Mouse (Mus musculus) granulocyte monocyte progenitor cell, adult 5-6 weeks (primary cell): Measurements from ENCODE around the gene Slc2a8. TPM values are rescaled to one million over a fixed set of nuclear protein-coding genes. Genes with fewer than 3 reads are reported as not detected.

ENCODE experiments used
- ATAC-seq: replicated peaks from 2 replicates; pipeline ENCODE4 v1.8.0; 2016; ENCODE audit warnings: mild to moderate bottlenecking, moderate TSS enrichment, inconsistent platforms; ENCODE audit not compliant: poor library complexity, severe bottlenecking
- total RNA-seq, 2 experiments: library from RNA; stranded (forward) in 1 of 2; stranded (reverse) in 1 of 2; fragments of 200-712, 200-1000 nt in 1 of 2; fragments of >200 nt in 1 of 2; fragmentation: Nextera tagmentation in 1 of 2; gene quantifications; 2 replicates each; pipeline ENCODE4 v1.2.3; 2014 to 2017

The Slc2a8 gene
- total RNA-seq, 2 experiments from 2014 or later: 4.0 to 5.8 TPM

- peak; percentile 62 for ATAC-seq
These were observed 42.5 kb downstream of the Slc2a8 start for GRCm38 (mm10) chr2:32939418-32939817.

DNA sequence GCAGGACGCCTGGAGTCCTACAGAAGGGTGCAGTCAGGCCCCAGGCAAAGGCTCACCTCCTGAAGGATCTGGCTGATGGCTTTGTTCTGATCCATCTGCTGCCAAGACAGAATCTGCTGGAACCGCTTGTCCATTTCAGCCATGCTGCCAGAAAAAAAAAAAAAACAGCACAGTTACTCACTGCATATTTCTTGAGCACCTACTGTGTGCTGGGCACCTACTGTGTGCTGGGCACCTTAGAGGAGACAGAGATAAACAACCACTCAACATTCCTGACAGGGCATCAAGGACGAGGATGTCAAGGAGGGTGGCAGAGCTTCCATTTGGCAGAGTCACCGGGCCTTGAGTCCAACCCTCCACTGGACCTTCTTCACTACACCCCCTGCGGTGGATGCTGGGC, 43.1 kb downstream of the Slc2a8 start:
- no peak for ATAC-seq

GRCm38 (mm10) chr2:32931730-32932129, 50.2 kb downstream of the Slc2a8 start:
- ATAC-seq: 0 out of 2 replicates have a peak, but pooled peaks have one; percentile 36

DNA sequence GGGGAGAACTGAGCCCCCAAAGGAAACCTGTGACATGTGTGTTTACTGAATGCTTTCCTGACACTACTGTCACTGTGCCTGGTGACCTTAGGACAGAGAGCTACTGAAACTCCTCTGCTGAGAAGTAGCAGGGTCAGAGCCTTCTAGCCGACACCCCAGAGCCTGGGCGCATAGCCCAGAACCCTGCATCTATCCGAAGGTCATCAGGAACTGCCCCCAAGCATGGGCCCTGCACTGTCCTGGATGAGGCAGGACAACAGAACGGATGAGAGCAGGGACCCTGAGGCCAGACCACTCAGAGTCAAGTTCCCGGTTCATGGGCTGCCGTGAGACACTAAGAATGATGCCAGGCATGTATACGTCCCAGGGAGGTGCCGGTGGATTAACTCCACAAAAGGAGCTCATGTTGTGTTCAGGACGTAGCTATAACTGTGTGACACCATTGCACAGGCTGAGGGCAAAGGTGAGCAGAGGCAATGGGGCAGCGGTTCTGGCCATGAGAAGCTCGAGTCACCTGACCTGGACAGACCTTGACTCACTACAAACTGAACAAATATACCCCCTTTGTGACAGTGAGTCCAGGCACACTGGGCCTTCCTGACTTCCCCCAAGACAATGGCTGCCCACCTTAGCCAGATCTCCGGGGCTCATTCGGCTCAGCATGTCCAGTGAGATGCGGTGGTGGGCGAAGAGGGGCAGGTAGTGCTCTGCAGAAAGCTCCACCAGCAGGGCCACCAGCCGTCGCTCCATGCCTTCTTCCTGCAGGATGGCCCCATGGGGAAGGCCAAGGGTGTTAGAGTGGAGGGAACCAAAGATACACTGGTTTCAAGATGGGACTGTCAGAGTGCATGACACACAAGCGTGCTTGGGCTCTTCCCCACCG, 52.7 kb downstream of the Slc2a8 start:
- no peak for ATAC-seq

DNA sequence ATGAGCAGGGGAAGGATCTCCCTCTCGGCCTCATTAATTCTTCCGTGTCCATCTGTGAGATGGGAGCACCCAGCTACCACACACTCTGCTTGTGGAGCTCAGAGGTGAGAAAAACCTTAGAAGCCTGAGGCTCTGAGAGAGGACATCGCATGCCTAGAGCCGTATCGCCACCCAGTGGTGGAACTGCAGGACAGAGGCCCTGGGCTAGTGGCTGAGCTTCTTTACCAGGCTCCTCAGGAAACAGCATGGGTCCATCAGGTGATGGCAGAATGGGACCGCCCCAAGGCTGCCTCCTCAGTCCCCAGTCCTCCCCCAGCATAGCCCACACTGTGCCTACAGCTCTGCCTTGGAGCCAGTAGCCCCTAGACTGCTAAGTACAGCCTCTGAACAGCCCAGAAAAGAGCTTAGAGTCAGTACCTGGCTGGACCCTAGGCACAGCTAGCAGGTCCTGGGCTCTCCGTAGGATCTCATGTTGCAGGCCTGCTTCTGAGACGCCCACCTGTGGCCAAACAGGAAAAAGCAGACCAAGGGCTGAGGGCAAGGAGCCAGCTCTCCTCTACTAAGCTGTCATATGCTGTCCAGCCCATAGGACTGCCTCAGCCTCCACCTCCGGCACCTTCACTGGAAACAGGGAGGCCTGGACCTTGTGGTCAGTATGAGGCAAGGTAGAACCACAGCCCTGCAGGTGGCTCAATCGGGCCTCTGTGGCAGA, 53.5 kb downstream of the Slc2a8 start:
- ATAC-seq: peak; percentile 74

DNA sequence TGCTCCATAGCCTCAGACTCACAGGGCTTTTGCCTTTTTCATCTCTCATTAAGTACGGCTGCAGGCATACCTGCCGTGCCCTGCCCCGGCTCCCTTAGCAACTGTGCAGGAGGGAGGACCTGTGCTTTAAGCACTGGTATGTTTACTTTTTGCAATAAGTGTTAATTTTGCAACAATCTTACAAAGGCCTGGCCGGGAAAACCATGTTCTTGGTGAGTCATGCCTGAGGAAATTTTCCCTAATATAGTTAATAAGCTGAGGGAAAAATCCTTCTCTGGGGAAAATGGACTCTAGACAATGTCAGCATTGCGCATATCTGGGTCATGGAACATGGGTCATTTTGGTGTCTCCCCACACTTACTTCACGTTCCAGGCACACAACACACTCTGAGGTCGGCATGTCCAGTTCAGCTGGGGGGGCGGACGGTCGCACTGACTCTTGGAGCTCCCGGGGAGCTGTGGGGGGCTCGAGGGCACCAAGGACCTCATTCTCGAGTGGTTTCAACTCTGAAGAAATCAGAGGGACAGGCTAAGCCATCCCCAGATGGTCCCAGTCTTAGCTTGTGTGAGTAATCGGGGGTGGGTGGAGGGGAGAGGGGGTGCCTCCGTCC, 54.2 kb downstream of the Slc2a8 start:
- no peak for ATAC-seq

GRCm38 (mm10) chr2:32926330-32927075, 55.4 kb downstream of the Slc2a8 start:
- no peak for ATAC-seq

DNA sequence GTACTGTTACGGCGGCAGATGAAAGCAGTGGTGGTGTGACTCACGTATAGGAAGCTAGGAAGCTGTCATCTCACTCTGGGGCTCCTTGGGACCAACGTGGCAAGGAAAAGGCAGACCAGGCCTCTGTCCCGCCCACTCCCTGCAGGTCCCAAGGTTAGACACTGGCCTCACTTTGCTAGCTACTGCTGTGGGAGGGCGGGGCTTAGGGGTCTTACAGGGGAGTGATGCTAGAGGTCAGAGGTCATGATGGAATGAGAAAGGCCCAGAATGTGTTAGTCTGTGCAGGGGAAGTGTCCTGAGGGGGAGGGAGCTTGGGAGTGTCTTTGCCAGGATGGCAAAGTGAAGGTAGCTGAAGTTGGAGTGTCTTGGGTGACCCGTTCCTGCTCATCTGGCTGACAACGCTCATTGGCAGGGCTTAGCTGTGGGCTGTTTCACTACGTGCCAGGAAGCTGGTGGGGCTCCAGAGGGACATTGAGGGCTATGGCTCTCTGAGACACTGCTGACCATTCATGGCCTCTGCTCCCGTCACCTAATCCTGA, 57.5 kb downstream of the Slc2a8 start:
- ATAC-seq: no peak

GRCm38 (mm10) chr2:32923551-32924250, 58.2 kb downstream of the Slc2a8 start:
- ATAC-seq: no peak

Other genes starting within 250 kb of the Slc2a8 start
- not detected in 2 replicates for gene 6330409D20Rik, start 241.1 kb downstream of the Slc2a8 start, total RNA-seq (2014; fragmentation: Nextera tagmentation)
- gene 6330409D20Rik, start 241.1 kb downstream of the Slc2a8 start, total RNA-seq (2017): not detected in 2 replicates
- gene Tor2a, start 224.8 kb downstream of the Slc2a8 start, total RNA-seq (2014; fragmentation: Nextera tagmentation): 15.4 and 33.4 TPM in 2 replicates
- 19.0 and 28.7 TPM in 2 replicates for gene Tor2a, start 224.8 kb downstream of the Slc2a8 start, total RNA-seq (2017)
- gene Ttc16, start 206.4 kb downstream of the Slc2a8 start, total RNA-seq (2014; fragmentation: Nextera tagmentation): 0.15 TPM in 1 of 2 replicates, not detected in the other
- gene Ttc16, start 206.4 kb downstream of the Slc2a8 start, total RNA-seq (2017): 0.09 and 0.26 TPM in 2 replicates
- 3.5 and 4.7 TPM in 2 replicates for gene Ptrh1, start 206.3 kb downstream of the Slc2a8 start, total RNA-seq (2014; fragmentation: Nextera tagmentation)
- gene Ptrh1, start 206.3 kb downstream of the Slc2a8 start, total RNA-seq (2017): 2.9 and 3.0 TPM in 2 replicates
- gene Cfap157, start 197.7 kb downstream of the Slc2a8 start, total RNA-seq (2014; fragmentation: Nextera tagmentation): not detected in 2 replicates
- gene Cfap157, start 197.7 kb downstream of the Slc2a8 start, total RNA-seq (2017): not detected in 2 replicates
- 3.5 and 6.3 TPM in 2 replicates for gene Stxbp1, start 134.8 kb downstream of the Slc2a8 start, total RNA-seq (2014; fragmentation: Nextera tagmentation)
- gene Stxbp1, start 134.8 kb downstream of the Slc2a8 start, total RNA-seq (2017): 1.3 and 1.6 TPM in 2 replicates
- gene Fam129b, start 106.0 kb downstream of the Slc2a8 start, total RNA-seq (2014; fragmentation: Nextera tagmentation): 7.9 and 20.5 TPM in 2 replicates
- 6.2 and 9.6 TPM in 2 replicates for gene Fam129b, start 106.0 kb downstream of the Slc2a8 start, total RNA-seq (2017)
- 3,079 and 3,298 TPM in 2 replicates for gene Rpl12, start 20.5 kb downstream of the Slc2a8 start, total RNA-seq (2014; fragmentation: Nextera tagmentation)
- gene Rpl12, start 20.5 kb downstream of the Slc2a8 start, total RNA-seq (2017): 2,139 and 2,991 TPM in 2 replicates
- 9.6 and 14.7 TPM in 2 replicates for gene Lrsam1, start 20.5 kb downstream of the Slc2a8 start, total RNA-seq (2014; fragmentation: Nextera tagmentation)
- 2.8 and 3.2 TPM in 2 replicates for gene Lrsam1, start 20.5 kb downstream of the Slc2a8 start, total RNA-seq (2017)
- not detected in 2 replicates for gene Garnl3, start 149.6 kb upstream of the Slc2a8 start, total RNA-seq (2014; fragmentation: Nextera tagmentation)
- gene Garnl3, start 149.6 kb upstream of the Slc2a8 start, total RNA-seq (2017): 0.13 TPM in 1 of 2 replicates, not detected in the other
- 0.92 and 1.6 TPM in 2 replicates for gene Angptl2, start 234.0 kb upstream of the Slc2a8 start, total RNA-seq (2014; fragmentation: Nextera tagmentation)
- gene Angptl2, start 234.0 kb upstream of the Slc2a8 start, total RNA-seq (2017): 1.3 TPM in 2 replicates